Mouse (Mus musculus): Measurements from ENCODE around the gene Hsd11b1. TPM values are rescaled to one million over a fixed set of nuclear protein-coding genes. Genes with fewer than 3 reads are reported as not detected.

Hsd11b1 gene
- total and polyA plus RNA-seq, 3 experiments = 2.0 to 6.3 (median 5.7) TPM

DNA sequence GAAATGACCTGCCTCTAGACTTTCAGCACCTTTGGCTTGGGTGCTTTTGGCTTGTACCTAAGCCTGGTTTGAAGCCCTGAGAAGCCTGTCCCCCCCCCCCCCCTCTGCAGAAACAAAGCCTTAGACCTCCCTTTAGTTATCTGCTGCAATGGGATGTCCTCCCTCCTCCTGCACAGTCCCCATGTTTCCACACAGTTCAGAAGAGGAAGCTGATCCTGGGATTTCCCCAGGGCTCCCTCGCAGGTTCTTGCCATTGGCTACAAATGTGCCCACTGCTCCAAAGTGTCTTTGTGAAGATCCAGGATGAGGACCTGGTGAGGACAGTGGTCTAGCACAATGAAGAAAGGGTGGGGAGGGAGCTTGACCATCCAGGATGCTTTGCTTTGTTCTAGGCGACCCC, 39.2 kb upstream of the Hsd11b1 start:
- Histone ChIP-seq H3K79me2 (replicated peaks; ENCODE audit: control insufficient read depth, extremely low read depth, insufficient read depth, poor library complexity, severe bottlenecking) (no peaks in the 10 kb centered on the region), H3K9me3 (replicated peaks; ENCODE audit: low read length) (no peaks in the 10 kb centered on the region), H3K4me3 (replicated peaks in 1 of 3; ENCODE audit: low read depth in 2 of 3, low read length in 2 of 3, poor library complexity in 1 of 3) (no peak overlapping the region), H3K9ac (ENCODE audit: insufficient read depth, low read depth) (no peak overlapping the region), H3K27me3 (replicated peaks) (no peaks in the 10 kb centered on the region), H3K27ac (ENCODE audit: insufficient read depth, low read depth) (no peak overlapping the region), H3K4me1 (ENCODE audit: control insufficient read depth in 1 of 2, insufficient read depth in 2 of 2) (peaks cover 0 to 15% of the 10 kb centered on the region in 2 experiments; a peak in 2 of 4 replicates), H3K36me3 (replicated peaks in 1 of 2; ENCODE audit: control insufficient read depth in 1 of 2, insufficient read depth in 1 of 2, low read length in 1 of 2) (no peaks in the 10 kb centered on the region), H3K4me2 (ENCODE audit: insufficient read depth, low read depth, poor library complexity, severe bottlenecking) (no peak overlapping the region)
- DNase-seq (ENCODE audit: extremely low read depth) = peak; percentile 4
- in situ Hi-C loops (cut with MboI; ENCODE audit: low pct_ligation_motif_present, low pct_unique_long_range_greater_than_20kb, low sequenced_read_pairs) (no loop called here), dilution Hi-C loops (cut with MboI; ENCODE audit: extremely low pct_ligation_motif_present, extremely low pct_unique_long_range_greater_than_20kb, low sequenced_read_pairs) (no loop called here)
- TF ChIP-seq MXI1 (IDR thresholded peaks at IDR 0.05; ENCODE audit: low read depth, low read length) (no peak), JUN (IDR thresholded peaks at IDR 0.05; ENCODE audit: insufficient read depth, low read depth, low read length) (no peak), USF2 (conservative IDR thresholded peaks at IDR 0.05; ENCODE audit: low read depth, low read length) (no peak)

DNA sequence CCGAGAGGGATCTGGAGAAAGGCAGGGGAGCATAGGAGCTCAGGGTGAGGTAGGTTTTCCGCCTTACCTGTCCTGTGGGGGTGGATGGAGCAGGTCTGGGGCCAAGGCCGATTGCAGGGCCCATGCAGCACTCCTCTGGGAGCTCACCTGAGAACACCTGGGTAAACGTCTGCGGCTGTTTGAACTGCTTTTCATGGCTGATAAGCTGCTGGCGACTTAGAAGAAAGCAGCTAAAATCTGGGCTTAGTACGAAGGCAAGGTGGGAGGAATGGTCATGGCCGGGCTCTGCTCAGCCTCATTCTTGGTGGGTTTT, 38.2 kb upstream of the Hsd11b1 start:
- peaks cover 0 to 15% of the 10 kb centered on the region in 2 experiments; a peak in 2 of 4 replicates for H3K4me1 ChIP-seq (ENCODE audit: control insufficient read depth in 1 of 2, insufficient read depth in 2 of 2)
- H3K27ac ChIP-seq (ENCODE audit: insufficient read depth, low read depth) = no peak overlapping the region
- in situ Hi-C loops (cut with MboI; ENCODE audit: low pct_ligation_motif_present, low pct_unique_long_range_greater_than_20kb, low sequenced_read_pairs) = no loop called here
- no peak overlapping the region for H3K4me2 ChIP-seq (ENCODE audit: insufficient read depth, low read depth, poor library complexity, severe bottlenecking)
- dilution Hi-C loops (cut with MboI; ENCODE audit: extremely low pct_ligation_motif_present, extremely low pct_unique_long_range_greater_than_20kb, low sequenced_read_pairs) = no loop called here
- DNase-seq (ENCODE audit: extremely low read depth) = no peak
- TF ChIP-seq MXI1 (IDR thresholded peaks at IDR 0.05; ENCODE audit: low read depth, low read length) (no peak), POLR2AphosphoS2 (IDR thresholded peaks at IDR 0.05; ENCODE audit: low read depth, low read length) (no peak), ZC3H11A (IDR thresholded peaks at IDR 0.05; ENCODE audit: low read depth, low read length) (no peak)
- no peaks in the 10 kb centered on the region for H3K79me2 ChIP-seq (replicated peaks; ENCODE audit: control insufficient read depth, extremely low read depth, insufficient read depth, poor library complexity, severe bottlenecking)
- H3K9ac ChIP-seq (ENCODE audit: insufficient read depth, low read depth) = no peak overlapping the region
- no peak overlapping the region for H3K4me3 ChIP-seq (replicated peaks in 1 of 3; ENCODE audit: low read depth in 2 of 3, low read length in 2 of 3, poor library complexity in 1 of 3)
- H3K27me3 ChIP-seq (replicated peaks) = no peaks in the 10 kb centered on the region
- no peaks in the 10 kb centered on the region for H3K36me3 ChIP-seq (replicated peaks in 1 of 2; ENCODE audit: control insufficient read depth in 1 of 2, insufficient read depth in 1 of 2, low read length in 1 of 2)
- no peaks in the 10 kb centered on the region for H3K9me3 ChIP-seq (replicated peaks; ENCODE audit: low read length)

DNA sequence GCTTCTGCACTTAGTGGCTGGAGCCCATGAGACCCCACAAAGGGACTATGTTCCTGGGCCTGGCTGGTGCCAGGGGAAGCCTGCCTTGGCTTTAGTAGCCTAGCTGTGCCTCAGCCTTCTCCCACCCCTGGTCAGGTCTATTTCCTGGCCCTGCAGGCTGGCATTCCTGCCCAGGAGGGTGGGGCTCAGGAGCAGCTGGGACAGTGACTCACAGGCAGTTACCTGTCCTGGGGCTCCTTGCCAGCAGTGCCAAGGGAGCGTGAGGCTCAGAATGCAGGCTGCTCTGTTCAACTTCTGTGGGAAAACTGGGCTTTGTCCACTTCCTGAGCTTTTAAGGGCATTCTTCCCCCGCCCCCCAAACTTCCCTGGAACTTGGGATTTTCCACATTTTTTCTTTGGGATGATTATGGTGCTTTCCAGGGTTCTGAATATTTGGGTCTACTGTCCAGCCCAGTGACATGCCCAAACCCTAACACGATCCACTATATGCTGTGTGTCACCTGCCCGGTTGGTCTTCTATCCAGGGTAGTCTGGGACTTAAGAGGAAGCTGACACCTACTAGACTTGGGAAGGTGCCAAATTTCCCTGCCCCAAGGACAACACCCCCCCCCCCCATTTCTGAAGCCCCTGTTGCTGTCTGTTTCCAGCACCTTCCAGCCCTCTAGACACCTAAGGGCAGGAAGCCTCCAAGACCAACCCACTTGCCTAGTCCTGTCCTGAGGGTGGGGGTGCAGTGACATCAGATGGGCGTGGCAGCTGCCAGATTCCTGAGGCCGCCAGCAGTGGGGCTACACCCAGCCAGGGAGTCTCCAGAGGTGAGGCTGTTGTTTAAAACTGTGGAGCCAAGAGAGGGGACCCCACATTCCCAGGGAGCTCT, 37.6 kb upstream of the Hsd11b1 start:
- Histone ChIP-seq H3K27ac (ENCODE audit: insufficient read depth, low read depth) (no peak overlapping the region), H3K4me1 (ENCODE audit: control insufficient read depth in 1 of 2, insufficient read depth in 2 of 2) (peaks cover 0 to 15% of the 10 kb centered on the region in 2 experiments; a peak in 2 of 4 replicates), H3K9ac (ENCODE audit: insufficient read depth, low read depth) (no peak overlapping the region), H3K4me3 (replicated peaks in 1 of 3; ENCODE audit: low read depth in 2 of 3, low read length in 2 of 3, poor library complexity in 1 of 3) (no peak overlapping the region), H3K36me3 (replicated peaks in 1 of 2; ENCODE audit: control insufficient read depth in 1 of 2, insufficient read depth in 1 of 2, low read length in 1 of 2) (no peaks in the 10 kb centered on the region), H3K9me3 (replicated peaks; ENCODE audit: low read length) (no peaks in the 10 kb centered on the region), H3K79me2 (replicated peaks; ENCODE audit: control insufficient read depth, extremely low read depth, insufficient read depth, poor library complexity, severe bottlenecking) (no peaks in the 10 kb centered on the region), H3K4me2 (ENCODE audit: insufficient read depth, low read depth, poor library complexity, severe bottlenecking) (no peak overlapping the region), H3K27me3 (replicated peaks) (no peaks in the 10 kb centered on the region)
- dilution Hi-C loops (cut with MboI; ENCODE audit: extremely low pct_ligation_motif_present, extremely low pct_unique_long_range_greater_than_20kb, low sequenced_read_pairs) = no loop called here
- TF ChIP-seq BHLHE40 (IDR thresholded peaks at IDR 0.05; ENCODE audit: low read depth, low read length) (no peak), ZNF384 (IDR thresholded peaks at IDR 0.05; ENCODE audit: low read depth, low read length) (no peak), POLR2AphosphoS2 (IDR thresholded peaks at IDR 0.05; ENCODE audit: low read depth, low read length) (no peak), MEF2A (IDR thresholded peaks at IDR 0.05; ENCODE audit: borderline replicate concordance, low read depth, low read length) (no peak), E2F4 (IDR thresholded peaks at IDR 0.05; ENCODE audit: insufficient replicate concordance, low read depth, low read length) (no peak), CTCF (conservative IDR thresholded peaks at IDR 0.05 in 1 of 2, IDR thresholded peaks at IDR 0.05 in 1 of 2; ENCODE audit: low read depth in 2 of 2, low read length in 2 of 2) (no peak), MAX (IDR thresholded peaks at IDR 0.05; ENCODE audit: low read length) (no peak), CHD2 (IDR thresholded peaks at IDR 0.05; ENCODE audit: low read length) (no peak), JUN (IDR thresholded peaks at IDR 0.05; ENCODE audit: insufficient read depth, low read depth, low read length) (no peak), EP300 (IDR thresholded peaks at IDR 0.05; ENCODE audit: low read length) (no peak), ZMIZ1 (IDR thresholded peaks at IDR 0.05; ENCODE audit: low read depth, low read length) (no peak), SIN3A (IDR thresholded peaks at IDR 0.05; ENCODE audit: low read length) (no peak), PAX5 (IDR thresholded peaks at IDR 0.05; ENCODE audit: low read length) (no peak), ZC3H11A (IDR thresholded peaks at IDR 0.05; ENCODE audit: low read depth, low read length) (no peak), POLR2A (IDR thresholded peaks at IDR 0.05; ENCODE audit: low read depth, low read length) (no peak), CHD1 (IDR thresholded peaks at IDR 0.05; ENCODE audit: low read depth, low read length) (no peak)
- in situ Hi-C loops (cut with MboI; ENCODE audit: low pct_ligation_motif_present, low pct_unique_long_range_greater_than_20kb, low sequenced_read_pairs) = no loop called here
- DNase-seq (ENCODE audit: extremely low read depth) = no peak
